Mouse (Mus musculus) gastrocnemius, postnatal 36 days (tissue): ENCODE data around the gene Gm20914. TPM values are rescaled to one million over a fixed set of nuclear protein-coding genes. Genes with fewer than 3 reads are reported as not detected.
"Not testable (repeated sequence)": the region's sequence is repeated elsewhere in the genome, so short reads cannot be mapped to it uniquely, and the experiment has no call there.

Source experiments
- DNase-seq, 2 experiments: peaks; one replicate each; pipeline ENCODE4 v3.0.0; 2022
- intact Hi-C: fragments of 180-260 bp; cut with DNase I; formaldehyde crosslinking; loops from one replicate; pipeline ENCODE4 v1.15.1; 2025
- long read RNA-seq, 2 experiments: library from polyadenylated mRNA; stranded (forward); transcript quantifications; one replicate each; pipeline ENCODE4 v2.0.0; 2021
- total RNA-seq, 2 experiments: library from RNA; stranded (reverse); gene quantifications; 2 replicates each; pipeline ENCODE4 v1.2.3; 2021

The Gm20914 gene
- not detected for total RNA-seq
- long read RNA-seq, experiment 1, result 0 reads
- long read RNA-seq, experiment 2, result 0 reads

DNA sequence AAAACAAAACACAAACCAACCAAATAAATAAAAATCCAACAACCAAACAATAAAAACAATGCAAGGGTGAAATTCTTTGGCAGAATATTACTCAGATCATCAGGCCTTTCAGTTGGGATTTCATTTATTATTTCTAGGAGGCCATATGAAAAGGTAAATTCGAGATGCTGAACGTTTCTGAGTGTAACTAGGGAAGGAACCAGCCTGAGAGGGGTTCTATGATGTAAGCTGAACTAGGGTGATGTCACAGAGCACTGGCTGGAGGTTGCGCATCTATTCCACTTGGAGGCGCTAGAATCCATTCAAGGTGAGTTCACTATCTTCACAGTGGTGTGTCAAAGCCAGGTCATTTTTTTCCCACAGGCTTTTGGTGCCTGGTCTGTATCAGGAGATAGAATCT lies at the start of gene Gm20914:
Gm20914 (plus strand) TSS at position 301 of the 400 bp plus-strand sequence.
- DNase-seq, intact Hi-C loops: not testable (repeated sequence)

Other genes with a start within 250 kb of the Gm20914 start
- not detected for gene Gm21854, start 69.0 kb upstream of the Gm20914 start, total RNA-seq
- gene Gm28171, start 67.4 kb downstream of the Gm20914 start, total RNA-seq, result not detected
- not detected for gene Gm21778, start 216.5 kb downstream of the Gm20914 start, total RNA-seq